Comparison of ENCODE assay signal across 12 mouse cellular contexts in genomic region chr15:96973370-96973769, GRCm38 (mm10).
"Had no signal": no experiment of that assay in that cellular context is flagged by ENCODE, and none has a peak within 500 bp of the region (broad histone marks: within the 10 kb centered on the region; RNA-seq: fewer than 3 reads in every experiment).

No protein-coding gene starts in this region.

- H3K36me3 ChIP-seq: limb, embryonic 12.5 days; liver, embryonic 15.5 days; midbrain, embryonic 13.5 days had no signal

- H3K4me3 ChIP-seq: limb, embryonic 12.5 days; liver, embryonic 15.5 days; midbrain, embryonic 13.5 days had no signal

- ATAC-seq: midbrain, embryonic 13.5 days had no signal

- H3K9me3 ChIP-seq: limb, embryonic 12.5 days; liver, embryonic 15.5 days; midbrain, embryonic 13.5 days had no signal

- H3K27ac ChIP-seq: kidney, postnatal 0 days; limb, embryonic 12.5 days; liver, embryonic 15.5 days; midbrain, embryonic 13.5 days had no signal

- H3K9ac ChIP-seq: limb, embryonic 12.5 days; liver, embryonic 15.5 days; midbrain, embryonic 13.5 days had no signal

- H3K4me2 ChIP-seq: limb, embryonic 12.5 days; liver, embryonic 15.5 days; midbrain, embryonic 13.5 days had no signal

- H3K27me3 ChIP-seq: limb, embryonic 12.5 days; liver, embryonic 15.5 days; midbrain, embryonic 13.5 days had no signal

- H3K4me1 ChIP-seq: liver, embryonic 15.5 days; midbrain, embryonic 13.5 days had no signal

- DNase-seq: kidney, adult 11 months; kidney, adult 9 months; kidney, postnatal 36 days; layer of hippocampus, adult 9-11 months; layer of hippocampus, postnatal 36 days; right cerebral cortex, postnatal 14 days; thymus, adult 18-20 months; thymus, postnatal 14 days had no signal
